In the genomic region with DNA sequence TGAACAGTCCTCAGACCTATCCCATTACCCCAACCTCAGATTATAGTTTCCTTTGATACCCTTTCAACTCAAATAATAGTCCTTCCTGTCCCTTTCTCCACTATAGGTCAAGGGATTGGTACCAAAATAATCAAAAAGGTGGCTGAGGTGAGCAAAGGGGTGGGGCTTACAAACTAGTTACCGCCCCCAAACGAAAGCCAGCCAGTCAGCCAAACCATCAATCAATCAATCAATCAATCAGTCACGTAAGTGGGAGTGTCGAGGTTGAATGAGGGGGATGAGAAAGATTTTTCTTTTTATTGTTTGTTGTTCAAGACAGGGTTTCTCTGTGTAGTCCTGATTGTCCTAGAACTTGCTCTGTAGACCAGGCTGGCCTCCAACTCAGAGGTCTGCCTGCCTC, we compare ENCODE assay signal across 9 mouse cellular contexts. TPM values are rescaled to one million over a fixed set of nuclear protein-coding genes. Genes with fewer than 3 reads are reported as not detected.
DNase-seq lines count a peak whose midpoint lies in the region; ATAC-seq and TF ChIP-seq lines count a peak whose summit lies in the region.
"Had no signal": no experiment of that assay in that cellular context is flagged by ENCODE, and none has a peak within 500 bp of the region (broad histone marks: within the 10 kb centered on the region; RNA-seq: fewer than 3 reads in every experiment).

No protein-coding gene starts in this region.

- WGBS in cerebellum, adult 2 months, result 64% methylated on average over 4 of the region's 4 CpGs
- 53% methylated on average over 4 of the region's 4 CpGs for WGBS in liver, embryonic 15.5 days (ENCODE audit: insufficient replicate concordance)

- TF ChIP-seq CTCF in cerebellum, adult 2 months (IDR thresholded peaks at IDR 0.05; ENCODE audit: borderline replicate concordance, insufficient read depth, low read depth, low read length), result no peak
- no peak for TF ChIP-seq CTCF in testis, adult 2 months (IDR thresholded peaks at IDR 0.05; ENCODE audit: control insufficient read depth, insufficient read depth, insufficient replicate concordance, low read depth, low read length)

- no peaks in the 10 kb centered on the region for H3K36me3 ChIP-seq in testis, adult 2 months (ENCODE audit: control insufficient read depth, insufficient read depth, low read length)
- no peaks in the 10 kb centered on the region for H3K36me3 ChIP-seq in liver, embryonic 15.5 days (replicated peaks)

- DNase-seq in cerebellum, adult 2 months, result no peak
- DNase-seq in cerebellum, postnatal 25 days, result no peak
- no peak for DNase-seq in testis, postnatal 14 days (ENCODE audit: low spot score)
- peak; percentile 22 for DNase-seq in testis, postnatal 10 days (ENCODE audit: low spot score)
- no peak for DNase-seq in right cerebral cortex, postnatal 10 days (ENCODE audit: low spot score in 2 of 2)
- DNase-seq in thymus, adult 18-20 months, result no peak
- DNase-seq: gastrocnemius, postnatal 25 days had no signal

- peaks cover 9% of the 10 kb centered on the region; the same call in 1 of the 2 replicates for H3K4me1 ChIP-seq in cerebellum, adult 2 months (ENCODE audit: control insufficient read depth, insufficient read depth, low read length)
- H3K4me1 ChIP-seq in testis, adult 2 months (ENCODE audit: control insufficient read depth, insufficient read depth, low read length), result peaks cover 16% of the 10 kb centered on the region
- H3K4me1 ChIP-seq in liver, embryonic 15.5 days (replicated peaks), result peaks cover 36% of the 10 kb centered on the region

- H3K27me3 ChIP-seq in cerebellum, adult 2 months (ENCODE audit: control insufficient read depth, insufficient read depth, low read length), result no peaks in the 10 kb centered on the region
- no peaks in the 10 kb centered on the region for H3K27me3 ChIP-seq in testis, adult 2 months (ENCODE audit: control insufficient read depth, insufficient read depth, low read length)
- H3K27me3 ChIP-seq in liver, embryonic 15.5 days, result peaks cover 2% of the 10 kb centered on the region; the same call in 1 of the 2 replicates

- H3K9me3 ChIP-seq in liver, embryonic 15.5 days (replicated peaks), result no peaks in the 10 kb centered on the region

- no peak for ATAC-seq in liver, embryonic 15.5 days (ENCODE audit: insufficient read depth)

- H3K4me3 ChIP-seq in cerebellum, adult 2 months (replicated peaks; ENCODE audit: insufficient read depth, low read depth, low read length), result peak overlapping the region; percentile 97
- H3K4me3 ChIP-seq in testis, adult 2 months (ENCODE audit: control insufficient read depth, low read depth, low read length), result peak overlapping the region; percentile 88; the same call in 1 of the 2 replicates
- H3K4me3 ChIP-seq in liver, embryonic 15.5 days (replicated peaks), result no peak overlapping the region

- no peak overlapping the region for H3K9ac ChIP-seq in liver, embryonic 15.5 days

- TF ChIP-seq POLR2A in cerebellum, adult 2 months (IDR thresholded peaks at IDR 0.05; ENCODE audit: borderline replicate concordance, insufficient read depth, low read length), result no peak
- TF ChIP-seq POLR2A in testis, adult 2 months (IDR thresholded peaks at IDR 0.05; ENCODE audit: control insufficient read depth, low read depth, low read length), result no peak

- H3K4me2 ChIP-seq in liver, embryonic 15.5 days, result peak overlapping the region; percentile 83

- peak overlapping the region; percentile 77 for H3K27ac ChIP-seq in cerebellum, adult 2 months (ENCODE audit: insufficient read depth, low read length)
- H3K27ac ChIP-seq in testis, adult 2 months (ENCODE audit: control insufficient read depth, insufficient read depth, low read depth, low read length), result peak overlapping the region; percentile 84
- H3K27ac ChIP-seq in liver, embryonic 15.5 days (replicated peaks), result no peak overlapping the region

RNA-seq across cellular contexts. Expression of gene Sat2, which starts 1.2 kb away (rescaled TPM):
- polyA plus RNA-seq in cerebellum, adult 2 months (2012; rRNA removed), result 32.4 and 33.5 TPM in 2 replicates
- 7.0 and 9.4 TPM in 2 replicates for polyA plus RNA-seq in testis, adult 2 months (2012; rRNA removed)
- 10.2 and 11.1 TPM in 2 replicates for polyA plus RNA-seq in liver, embryonic 15.5 days (2015; fragmentation: Nextera tagmentation; extraction: Ambion mirVana)

RNA-seq across cellular contexts. Expression of gene Shbg, which starts 5.3 kb away (rescaled TPM):
- polyA plus RNA-seq in cerebellum, adult 2 months (2012; rRNA removed), result 0.11 TPM in 2 replicates
- polyA plus RNA-seq in testis, adult 2 months (2012; rRNA removed), result 11.9 and 16.4 TPM in 2 replicates
- 26.6 and 27.2 TPM in 2 replicates for polyA plus RNA-seq in liver, embryonic 15.5 days (2015; fragmentation: Nextera tagmentation; extraction: Ambion mirVana)

RNA-seq across cellular contexts. Expression of gene Fxr2, which starts 9.8 kb away (rescaled TPM):
- polyA plus RNA-seq in cerebellum, adult 2 months (2012; rRNA removed), result 176 and 183 TPM in 2 replicates
- 63.3 and 69.1 TPM in 2 replicates for polyA plus RNA-seq in testis, adult 2 months (2012; rRNA removed)
- polyA plus RNA-seq in liver, embryonic 15.5 days (2015; fragmentation: Nextera tagmentation; extraction: Ambion mirVana), result 7.3 and 9.7 TPM in 2 replicates

RNA-seq across cellular contexts. Expression of gene Atp1b2, which starts 17.3 kb away (rescaled TPM):
- polyA plus RNA-seq in cerebellum, adult 2 months (2012; rRNA removed), result 890 and 950 TPM in 2 replicates
- 27.9 and 40.5 TPM in 2 replicates for polyA plus RNA-seq in testis, adult 2 months (2012; rRNA removed)
- polyA plus RNA-seq in liver, embryonic 15.5 days (2015; fragmentation: Nextera tagmentation; extraction: Ambion mirVana), result 14.1 and 14.7 TPM in 2 replicates

RNA-seq across cellular contexts. Expression of gene Sox15, which starts 32.1 kb away (rescaled TPM):
- not detected in 2 replicates for polyA plus RNA-seq in cerebellum, adult 2 months (2012; rRNA removed)
- polyA plus RNA-seq in testis, adult 2 months (2012; rRNA removed), result 0.25 and 0.38 TPM in 2 replicates
- not detected in 2 replicates for polyA plus RNA-seq in liver, embryonic 15.5 days (2015; fragmentation: Nextera tagmentation; extraction: Ambion mirVana)

Comparison
In these comparisons a context has a peak if more than half of its experiments do, and no peak if none do; other contexts are left out.
1. RNA of gene Shbg, which starts 5.3 kb away (polyA plus RNA-seq): 26.6 to 27.2 TPM in liver, embryonic 15.5 days and 11.9 to 16.4 TPM in testis, adult 2 months; 0.11 TPM in cerebellum, adult 2 months; every median in the first group is over 10 times any median in the second.